Mouse (Mus musculus) CD4-positive naive resting alpha-beta T cell, adult 76 days (primary cell): Measurements from ENCODE around the gene Olfr259. TPM values are rescaled to one million over a fixed set of nuclear protein-coding genes. Genes with fewer than 3 reads are reported as not detected.

ENCODE experiments used
- total RNA-seq: library from RNA; stranded (reverse); gene quantifications from one replicate; pipeline ENCODE4 v1.2.4, GENCODE M21; 2023

Gene Olfr259
- not detected for total RNA-seq

DNA sequence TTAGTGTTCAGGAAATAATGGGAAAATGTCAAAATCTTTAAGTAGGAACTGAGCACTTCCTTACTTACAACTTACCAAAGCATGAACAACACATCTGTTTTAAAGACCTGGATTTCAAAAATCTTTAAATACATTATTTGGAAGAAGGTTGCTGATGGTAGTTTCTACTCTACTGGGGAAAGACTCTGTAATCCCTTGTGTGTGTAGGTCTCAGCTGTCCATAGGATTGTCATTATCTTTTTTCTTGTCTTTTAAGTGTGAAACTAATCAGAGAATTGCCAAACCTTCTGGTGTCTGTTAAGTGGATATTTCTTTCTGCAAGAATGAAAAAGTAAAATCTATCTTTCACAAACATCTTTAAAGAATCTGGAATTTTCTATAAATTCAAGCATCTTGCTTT, at the start of gene Olfr259:
Gene Olfr259, minus strand, starts transcription at position 101 of the 400 bp plus-strand sequence.

DNA sequence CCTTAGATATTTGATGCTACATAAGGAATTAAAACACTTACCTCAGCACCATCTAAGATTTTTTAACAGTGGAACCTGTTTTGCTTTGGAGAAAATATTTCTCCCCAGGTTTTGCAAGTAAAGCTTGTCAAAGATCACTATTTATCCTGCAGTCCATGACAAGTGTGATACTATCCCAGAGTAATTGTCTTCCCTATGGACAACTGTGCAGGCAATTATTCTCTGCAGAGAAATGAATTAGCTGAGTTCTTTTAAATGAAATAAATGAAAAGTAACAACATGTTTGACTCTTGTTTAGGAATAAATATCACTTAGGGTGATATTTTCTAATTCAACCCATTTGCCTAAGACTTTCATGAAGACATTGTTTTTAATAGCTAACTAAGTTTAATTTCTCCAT, 38.2 kb upstream of the Olfr259 start, which contains the start of gene Olfr1111:
Gene Olfr1111, minus strand, starts transcription at position 101 of the 400 bp plus-strand sequence.

DNA sequence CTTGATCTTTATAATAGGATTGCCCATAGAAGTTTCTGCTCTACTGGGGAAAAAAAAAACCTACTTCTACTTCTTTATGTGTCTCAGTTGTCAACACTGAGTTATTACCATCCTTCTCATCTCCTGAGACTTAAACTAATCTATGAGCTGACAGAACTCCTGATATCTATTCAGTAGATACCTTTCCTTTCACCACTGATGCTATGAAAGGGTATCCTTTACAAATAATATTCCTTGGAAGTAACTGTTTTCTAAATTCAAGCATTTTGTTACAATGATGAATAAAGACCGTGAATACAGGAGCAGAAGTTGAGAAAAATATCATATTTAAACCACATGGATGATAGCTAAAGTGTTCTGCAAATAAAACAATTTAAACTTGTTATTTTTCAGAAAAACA, 25.8 kb upstream of the Olfr259 start, which contains the start of gene Olfr1110:
Gene Olfr1110, minus strand, starts transcription at position 101 of the 400 bp plus-strand sequence.

DNA sequence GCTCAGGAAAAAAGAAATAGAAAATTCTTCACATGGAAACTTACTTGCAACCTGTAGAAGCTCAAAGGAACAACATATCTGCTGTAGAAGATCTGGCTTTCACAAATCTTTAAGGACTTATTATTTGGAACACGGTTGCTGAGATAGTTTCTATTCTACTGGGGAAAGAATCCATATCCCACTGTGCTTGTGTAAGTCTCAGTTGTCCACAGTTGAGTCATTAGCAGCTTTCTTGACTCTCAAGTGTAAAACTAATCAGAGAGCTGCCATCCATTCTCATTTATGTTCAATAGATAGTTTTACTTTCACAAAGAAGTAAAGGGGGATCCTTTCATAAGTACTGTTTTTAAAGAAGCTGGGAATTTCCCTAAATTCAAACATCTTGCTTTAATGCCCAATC, 18.5 kb downstream of the Olfr259 start, which contains the start of gene Olfr1109:
Gene Olfr1109, minus strand, starts transcription at position 101 of the 400 bp plus-strand sequence.

DNA sequence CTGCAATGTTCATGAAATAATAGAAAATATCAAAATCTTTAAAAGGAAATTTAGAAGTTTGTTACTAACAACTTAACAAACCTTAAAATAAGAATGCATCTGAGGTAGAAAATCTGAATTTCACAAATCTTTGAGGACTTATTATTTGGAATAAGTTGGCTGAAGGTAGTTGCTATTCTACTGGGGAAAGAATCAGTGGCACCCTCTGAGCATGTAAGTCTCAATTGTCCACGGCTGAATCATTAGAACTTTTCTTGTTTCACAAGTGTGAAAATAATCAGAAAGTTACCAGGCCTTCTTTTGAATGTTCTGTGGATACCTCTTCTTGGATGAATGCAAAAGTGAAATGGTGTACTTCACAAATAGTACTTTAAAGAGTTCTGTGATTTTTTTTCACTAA, 38.6 kb downstream of the Olfr259 start, which contains the start of gene Olfr1107:
Gene Olfr1107, minus strand, starts transcription at position 101 of the 400 bp plus-strand sequence.

Other genes starting within 250 kb of the Olfr259 start
- not detected for gene Gm13723, start 239.8 kb downstream of the Olfr259 start, total RNA-seq
- not detected for gene Olfr1097, start 222.4 kb downstream of the Olfr259 start, total RNA-seq
- gene Olfr1098, start 190.0 kb downstream of the Olfr259 start, total RNA-seq, result not detected
- gene Olfr1099, start 153.9 kb downstream of the Olfr259 start, total RNA-seq, result not detected
- not detected for gene Olfr1100, start 134.6 kb downstream of the Olfr259 start, total RNA-seq
- not detected for gene Olfr1101, start 123.3 kb downstream of the Olfr259 start, total RNA-seq
- not detected for gene Olfr1102, start 116.2 kb downstream of the Olfr259 start, total RNA-seq
- not detected for gene Olfr1104, start 87.5 kb downstream of the Olfr259 start, total RNA-seq
- gene Olfr1105, start 78.0 kb downstream of the Olfr259 start, total RNA-seq, result not detected
- not detected for gene Olfr1106, start 62.3 kb downstream of the Olfr259 start, total RNA-seq
- gene Olfr1107, start 38.8 kb downstream of the Olfr259 start, total RNA-seq, result not detected
- not detected for gene Olfr1109, start 18.6 kb downstream of the Olfr259 start, total RNA-seq
- not detected for gene Olfr1110, start 25.7 kb upstream of the Olfr259 start, total RNA-seq
- gene Olfr1111, start 38.1 kb upstream of the Olfr259 start, total RNA-seq, result not detected
- not detected for gene Olfr1112, start 73.2 kb upstream of the Olfr259 start, total RNA-seq
- gene Olfr1113, start 94.4 kb upstream of the Olfr259 start, total RNA-seq, result not detected
- gene Olfr1115, start 133.4 kb upstream of the Olfr259 start, total RNA-seq, result not detected
- not detected for gene Olfr1116, start 153.0 kb upstream of the Olfr259 start, total RNA-seq
- gene Olfr1118, start 193.0 kb upstream of the Olfr259 start, total RNA-seq, result not detected
- not detected for gene Olfr1120, start 240.2 kb upstream of the Olfr259 start, total RNA-seq